Mouse (Mus musculus) cerebellum, adult 2 months (tissue): ENCODE measurements around the gene Olfr259.

Experiments
- CTCF ChIP-seq: fragments of 200-500 bp; IDR thresholded peaks from 2 replicates; pipeline ENCODE4 v1.5.1; 2011; ENCODE audit warnings: low read depth, mild to moderate bottlenecking, control low read depth, low read length, moderate library complexity, borderline replicate concordance; ENCODE audit not compliant: insufficient read depth
- POLR2A ChIP-seq: fragments of 200-500 bp; IDR thresholded peaks from 2 replicates; pipeline ENCODE4 v1.6.1; 2011; ENCODE audit warnings: low read length, control low read depth, borderline replicate concordance; ENCODE audit not compliant: insufficient read depth

GRCm38 (mm10) chr2:87075717-87076116, 38.6 kb downstream of the Olfr259 start, which contains the start of gene Olfr1107:
- TF ChIP-seq CTCF (no peak), POLR2A (no peak)
